Mouse (Mus musculus): ENCODE data around the gene Ero1lb. TPM values are rescaled to one million over a fixed set of nuclear protein-coding genes. Genes with fewer than 3 reads are reported as not detected.

Gene Ero1lb
- polyA plus RNA-seq, 1 experiment = 1.4 TPM

DNA sequence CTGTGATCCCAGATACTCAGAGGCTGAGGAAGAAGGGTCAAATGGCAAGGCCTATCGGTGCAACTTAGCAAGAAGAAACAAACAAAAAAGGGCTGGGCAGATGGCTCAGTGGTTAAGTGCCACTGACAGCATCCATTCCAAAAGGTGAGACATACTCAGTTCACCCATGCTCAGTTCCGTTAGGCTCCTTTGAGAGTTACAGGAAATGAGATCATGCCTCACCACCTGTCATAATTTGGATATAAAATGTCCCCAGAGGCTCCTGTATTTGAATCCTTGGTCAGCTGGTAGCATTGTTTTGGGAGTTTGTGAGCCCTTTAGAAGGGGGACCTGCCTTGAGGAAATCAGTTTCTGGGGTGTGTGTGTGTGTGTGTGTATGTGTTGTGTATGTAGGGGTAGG, 3.9 kb upstream of the Ero1lb start:
- TF ChIP-seq GATA1 (IDR thresholded peaks at IDR 0.05; ENCODE audit: low read length) = no peak

DNA sequence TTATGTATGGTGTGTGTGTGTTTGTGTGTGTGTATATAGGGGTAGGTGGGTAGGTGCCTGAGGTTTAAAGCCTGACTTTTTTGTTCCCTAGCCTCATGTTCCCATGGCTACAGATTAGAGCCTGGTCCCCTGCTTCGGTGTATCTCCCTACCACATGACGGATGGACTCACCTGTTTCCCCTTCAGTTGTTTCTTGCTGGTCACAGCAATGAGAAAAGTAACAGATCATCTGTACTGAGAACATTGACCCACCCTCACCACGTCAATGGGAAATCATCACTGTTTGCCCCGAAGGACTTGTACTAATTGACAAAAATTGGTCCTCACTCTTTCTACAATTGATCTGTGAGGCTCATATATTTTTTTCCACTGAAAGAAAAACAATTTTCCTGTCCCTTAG, 3.4 kb upstream of the Ero1lb start:
- TF ChIP-seq GATA1 (IDR thresholded peaks at IDR 0.05; ENCODE audit: low read length) = no peak

DNA sequence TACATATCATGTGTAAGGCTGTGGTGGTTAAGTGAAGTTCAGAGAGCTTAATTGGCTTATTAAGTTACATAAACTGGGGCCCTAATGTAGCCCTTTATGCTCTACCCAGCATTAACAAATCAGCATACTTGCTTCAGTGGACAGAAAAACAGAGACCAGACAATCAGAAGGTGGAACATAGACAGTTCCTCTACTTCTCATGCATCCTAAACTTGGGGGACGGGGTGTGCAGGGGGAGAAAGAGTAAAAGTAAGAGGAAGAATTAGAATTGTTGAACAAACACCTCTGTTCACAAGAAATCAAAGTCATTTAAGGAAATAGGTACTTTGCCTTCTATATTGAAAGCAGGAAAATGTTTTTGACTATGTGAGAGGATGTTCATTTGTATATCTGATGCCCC, 2.3 kb downstream of the Ero1lb start:
- TF ChIP-seq GATA1 (IDR thresholded peaks at IDR 0.05; ENCODE audit: low read length) = no peak

DNA sequence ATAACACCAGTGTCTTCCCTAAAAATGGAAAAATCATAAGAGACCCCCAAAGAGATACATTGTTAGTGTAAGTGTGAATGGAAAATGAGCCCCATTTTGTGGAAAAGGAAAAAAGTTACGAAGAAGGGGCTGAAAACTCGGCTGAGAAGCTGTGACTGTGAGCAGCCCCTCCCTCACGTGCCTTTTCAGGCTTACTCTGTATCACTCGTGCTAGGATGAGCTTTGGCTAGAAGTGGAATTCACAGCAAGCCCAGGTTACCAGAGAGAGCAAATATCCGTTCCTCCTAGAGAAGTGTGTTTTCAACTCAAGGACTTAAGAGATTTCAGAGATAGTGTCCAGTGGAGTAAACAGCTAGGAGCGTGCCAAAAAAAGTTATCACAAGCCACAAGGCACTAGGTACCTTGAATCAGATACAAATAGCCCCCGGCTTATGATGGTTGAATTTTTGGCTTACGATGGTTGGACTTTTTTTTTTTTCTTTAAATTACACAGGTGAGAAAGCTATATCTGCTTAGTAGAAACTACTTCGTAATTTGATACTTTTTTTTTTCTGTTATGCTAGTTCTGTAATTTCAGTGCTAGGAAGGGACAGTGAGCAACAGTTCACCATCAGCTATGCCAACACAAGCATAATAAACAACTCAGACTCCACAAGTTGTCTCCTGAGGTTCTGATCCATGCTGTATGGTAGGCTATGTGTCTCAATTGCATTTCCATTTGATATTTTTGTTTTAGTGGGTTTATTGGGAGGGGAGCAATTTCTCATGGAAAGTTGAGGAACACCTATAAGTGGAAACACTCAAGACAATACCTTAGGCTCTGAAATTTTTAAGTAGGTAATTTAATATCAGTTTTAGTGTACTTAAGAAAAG, 3.2 kb downstream of the Ero1lb start:
- no peak for TF ChIP-seq GATA1 (IDR thresholded peaks at IDR 0.05; ENCODE audit: low read length)

DNA sequence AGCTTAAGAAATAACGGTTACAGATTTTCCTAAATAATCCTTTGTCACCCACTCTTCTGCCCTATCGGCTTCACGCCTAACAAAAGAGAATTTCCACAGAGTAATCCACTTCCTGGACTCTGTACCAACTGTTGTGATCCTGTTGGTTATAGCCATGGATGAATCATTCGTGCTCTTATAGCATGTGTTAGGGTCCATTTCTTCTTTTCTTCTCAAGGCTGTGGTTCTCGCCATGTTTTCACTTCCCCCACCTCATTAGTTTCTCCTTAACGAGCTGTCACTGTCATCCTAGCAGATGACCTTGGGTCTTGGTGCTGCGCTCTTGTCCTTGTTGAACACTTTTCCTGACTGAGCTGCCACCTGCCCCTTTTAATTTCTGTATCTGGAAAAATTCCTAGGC, 4.1 kb downstream of the Ero1lb start:
- TF ChIP-seq GATA1 (IDR thresholded peaks at IDR 0.05; ENCODE audit: low read length) = no peak

DNA sequence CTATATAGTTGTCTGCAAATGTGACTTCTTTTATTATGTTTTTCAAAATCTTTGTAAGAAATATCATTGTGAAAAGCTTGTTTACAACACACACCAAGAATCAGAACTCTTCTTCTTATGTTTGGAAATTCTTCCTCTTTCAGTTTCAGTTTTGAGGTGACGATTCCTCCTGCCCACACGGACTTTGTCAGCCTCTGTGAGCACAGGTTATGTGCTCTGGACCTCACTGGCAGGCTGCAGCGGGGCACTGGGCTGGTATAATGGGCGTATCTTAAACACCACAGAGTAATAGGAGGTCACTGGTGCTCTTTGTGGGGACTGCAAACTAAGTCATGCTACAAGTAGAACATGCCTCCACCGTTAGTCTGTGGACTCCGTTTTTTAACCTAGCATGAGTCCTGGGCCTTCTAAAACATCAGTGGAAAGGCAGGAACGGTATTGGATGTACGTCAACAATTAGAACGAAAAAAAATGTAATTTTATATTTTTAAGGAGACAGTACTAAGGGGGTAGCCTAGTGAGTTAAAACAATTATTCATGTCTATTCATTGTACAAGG, 9.4 kb downstream of the Ero1lb start:
- no peak for TF ChIP-seq GATA1 (IDR thresholded peaks at IDR 0.05; ENCODE audit: low read length)

DNA sequence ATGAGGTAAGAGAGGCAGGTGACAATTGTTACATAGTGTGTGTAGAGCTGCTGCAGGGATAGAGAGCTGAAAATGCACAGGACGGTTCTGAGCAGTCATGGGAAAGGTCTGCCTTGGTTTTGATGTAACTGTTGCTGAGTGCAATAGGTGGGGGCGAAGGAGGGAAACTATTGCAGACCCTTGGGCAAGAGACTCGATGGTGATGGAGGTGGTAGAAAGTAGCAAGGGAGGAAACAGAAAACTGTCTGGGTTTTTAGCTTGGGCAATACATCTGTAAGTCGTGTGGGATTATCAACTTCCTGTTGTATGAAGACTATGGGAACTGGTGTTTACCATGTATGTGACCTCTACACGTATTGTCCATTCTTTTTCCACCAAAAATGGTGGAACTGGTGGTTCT, 12.5 kb downstream of the Ero1lb start:
- TF ChIP-seq GATA1 (IDR thresholded peaks at IDR 0.05; ENCODE audit: low read length) = no peak

DNA sequence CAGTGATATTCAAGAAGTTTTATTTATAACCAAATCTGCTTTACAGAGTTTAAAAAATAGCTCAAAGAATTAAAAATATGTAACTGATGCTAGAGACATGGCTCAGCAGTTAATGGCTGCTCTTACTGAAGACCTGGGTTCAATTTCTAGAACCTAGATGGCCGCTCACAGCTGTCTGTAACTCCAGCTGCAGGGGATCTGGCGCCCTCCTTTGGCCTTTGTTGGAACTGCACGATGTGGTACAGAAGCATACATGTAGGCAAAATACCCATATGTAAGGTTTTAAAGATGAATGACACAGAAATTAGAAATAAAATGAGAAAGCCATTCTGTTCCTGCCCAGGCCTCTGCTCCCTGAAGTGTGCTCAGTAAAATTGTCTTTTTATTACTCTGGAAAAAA, 23.3 kb downstream of the Ero1lb start:
- no peak for TF ChIP-seq GATA1 (IDR thresholded peaks at IDR 0.05; ENCODE audit: low read length)

Other genes starting within 250 kb of the Ero1lb start
- gene Actn2, start 225.1 kb upstream of the Ero1lb start, polyA plus RNA-seq (2012) = not detected in 2 replicates
- gene Heatr1, start 170.8 kb upstream of the Ero1lb start, polyA plus RNA-seq (2012) = 18.5 and 76.2 TPM in 2 replicates
- 3.1 and 4.6 TPM in 2 replicates for gene Lgals8, start 100.9 kb upstream of the Ero1lb start, polyA plus RNA-seq (2012)
- gene Edaradd, start 45.4 kb upstream of the Ero1lb start, polyA plus RNA-seq (2012) = not detected in 2 replicates
- not detected in 2 replicates for gene Prl2c3, start 234.2 kb downstream of the Ero1lb start, polyA plus RNA-seq (2012)